Mouse (Mus musculus) cerebellum, adult 2 months (tissue): ENCODE data around the gene Foxi3.

Experiments used
- CTCF ChIP-seq: fragments of 200-500 bp; IDR thresholded peaks from 2 replicates; pipeline ENCODE4 v1.5.1; 2011; ENCODE audit warnings: low read depth, mild to moderate bottlenecking, control low read depth, low read length, moderate library complexity, borderline replicate concordance; ENCODE audit not compliant: insufficient read depth
- POLR2A ChIP-seq: fragments of 200-500 bp; IDR thresholded peaks from 2 replicates; pipeline ENCODE4 v1.6.1; 2011; ENCODE audit warnings: low read length, control low read depth, borderline replicate concordance; ENCODE audit not compliant: insufficient read depth

- no peak for TF ChIP-seq POLR2A
- TF ChIP-seq CTCF: no peak
Observed at GRCm38 (mm10) chr6:70956936-70957335, 605 bp downstream of the Foxi3 start.
